Mouse (Mus musculus): ENCODE measurements around the gene Atxn1. TPM values are rescaled to one million over a fixed set of nuclear protein-coding genes. Genes with fewer than 3 reads are reported as not detected.
A peak's percentile ranks its signal among the peaks of the same experiment; 100 is the strongest.

The Atxn1 gene
- total RNA-seq, 1 experiment from 2014 or later = 19.8 TPM

GRCm38 (mm10) chr13:45965594-45966432 lies 1.0 kb upstream of the Atxn1 start:
- peak in 1 of 2 experiments; percentile 13; a peak in 2 of 4 replicates for ATAC-seq (replicated peaks in 1 of 2; ENCODE audit: insufficient read depth in 1 of 2, low FRiP score in 2 of 2, low TSS enrichment in 1 of 2, low read depth in 1 of 2, poor library complexity in 2 of 2, severe bottlenecking in 2 of 2)

GRCm38 (mm10) chr13:45964331-45964852 lies 416 bp downstream of the Atxn1 start:
- no peak for ATAC-seq (replicated peaks in 1 of 2; ENCODE audit: insufficient read depth in 1 of 2, low FRiP score in 2 of 2, low TSS enrichment in 1 of 2, low read depth in 1 of 2, poor library complexity in 2 of 2, severe bottlenecking in 2 of 2)

- ATAC-seq (replicated peaks in 1 of 2; ENCODE audit: insufficient read depth in 1 of 2, low FRiP score in 2 of 2, low TSS enrichment in 1 of 2, low read depth in 1 of 2, poor library complexity in 2 of 2, severe bottlenecking in 2 of 2) = peak in 1 of 2 experiments; percentile 38; a peak in 2 of 4 replicates
These were observed 1.1 kb downstream of the Atxn1 start for GRCm38 (mm10) chr13:45963497-45964330.

- no peak for ATAC-seq (replicated peaks in 1 of 2; ENCODE audit: insufficient read depth in 1 of 2, low FRiP score in 2 of 2, low TSS enrichment in 1 of 2, low read depth in 1 of 2, poor library complexity in 2 of 2, severe bottlenecking in 2 of 2)
These were observed 2.0 kb downstream of the Atxn1 start for GRCm38 (mm10) chr13:45962776-45963175.

- ATAC-seq (replicated peaks in 1 of 2; ENCODE audit: insufficient read depth in 1 of 2, low FRiP score in 2 of 2, low TSS enrichment in 1 of 2, low read depth in 1 of 2, poor library complexity in 2 of 2, severe bottlenecking in 2 of 2) = no peak
These were observed 2.8 kb downstream of the Atxn1 start for GRCm38 (mm10) chr13:45961871-45962630.

- ATAC-seq (replicated peaks in 1 of 2; ENCODE audit: insufficient read depth in 1 of 2, low FRiP score in 2 of 2, low TSS enrichment in 1 of 2, low read depth in 1 of 2, poor library complexity in 2 of 2, severe bottlenecking in 2 of 2) = no peak
These were observed 4.4 kb downstream of the Atxn1 start for GRCm38 (mm10) chr13:45960311-45960965.

GRCm38 (mm10) chr13:45958306-45958705 lies 6.5 kb downstream of the Atxn1 start:
- no peak for ATAC-seq (replicated peaks in 1 of 2; ENCODE audit: insufficient read depth in 1 of 2, low FRiP score in 2 of 2, low TSS enrichment in 1 of 2, low read depth in 1 of 2, poor library complexity in 2 of 2, severe bottlenecking in 2 of 2)

GRCm38 (mm10) chr13:45957629-45958028 lies 7.2 kb downstream of the Atxn1 start:
- no peak for ATAC-seq (replicated peaks in 1 of 2; ENCODE audit: insufficient read depth in 1 of 2, low FRiP score in 2 of 2, low TSS enrichment in 1 of 2, low read depth in 1 of 2, poor library complexity in 2 of 2, severe bottlenecking in 2 of 2)

- ATAC-seq (replicated peaks in 1 of 2; ENCODE audit: insufficient read depth in 1 of 2, low FRiP score in 2 of 2, low TSS enrichment in 1 of 2, low read depth in 1 of 2, poor library complexity in 2 of 2, severe bottlenecking in 2 of 2) = no peak
These were observed 8.5 kb downstream of the Atxn1 start for GRCm38 (mm10) chr13:45956287-45956686.

- ATAC-seq (replicated peaks in 1 of 2; ENCODE audit: insufficient read depth in 1 of 2, low FRiP score in 2 of 2, low TSS enrichment in 1 of 2, low read depth in 1 of 2, poor library complexity in 2 of 2, severe bottlenecking in 2 of 2) = 0 out of 4 replicates have a peak, but pooled peaks of 1 of the 2 experiments have one; percentile 39
These were observed 9.3 kb downstream of the Atxn1 start for GRCm38 (mm10) chr13:45955370-45956055.

- ATAC-seq (replicated peaks in 1 of 2; ENCODE audit: insufficient read depth in 1 of 2, low FRiP score in 2 of 2, low TSS enrichment in 1 of 2, low read depth in 1 of 2, poor library complexity in 2 of 2, severe bottlenecking in 2 of 2) = no peak
These were observed 11.7 kb downstream of the Atxn1 start for GRCm38 (mm10) chr13:45953098-45953497.

GRCm38 (mm10) chr13:45951071-45951645 lies 13.7 kb downstream of the Atxn1 start:
- ATAC-seq (replicated peaks in 1 of 2; ENCODE audit: insufficient read depth in 1 of 2, low FRiP score in 2 of 2, low TSS enrichment in 1 of 2, low read depth in 1 of 2, poor library complexity in 2 of 2, severe bottlenecking in 2 of 2) = no peak

- no peak; a peak in 1 of 4 replicates for ATAC-seq (replicated peaks in 1 of 2; ENCODE audit: insufficient read depth in 1 of 2, low FRiP score in 2 of 2, low TSS enrichment in 1 of 2, low read depth in 1 of 2, poor library complexity in 2 of 2, severe bottlenecking in 2 of 2)
These were observed 14.4 kb downstream of the Atxn1 start for GRCm38 (mm10) chr13:45950355-45950861.

- no peak for ATAC-seq (replicated peaks in 1 of 2; ENCODE audit: insufficient read depth in 1 of 2, low FRiP score in 2 of 2, low TSS enrichment in 1 of 2, low read depth in 1 of 2, poor library complexity in 2 of 2, severe bottlenecking in 2 of 2)
These were observed 18.7 kb downstream of the Atxn1 start for GRCm38 (mm10) chr13:45946136-45946535.

- no peak for ATAC-seq (replicated peaks in 1 of 2; ENCODE audit: insufficient read depth in 1 of 2, low FRiP score in 2 of 2, low TSS enrichment in 1 of 2, low read depth in 1 of 2, poor library complexity in 2 of 2, severe bottlenecking in 2 of 2)
These were observed 22.5 kb downstream of the Atxn1 start for GRCm38 (mm10) chr13:45942337-45942736.

GRCm38 (mm10) chr13:45940714-45941113 lies 24.1 kb downstream of the Atxn1 start:
- no peak for ATAC-seq (replicated peaks in 1 of 2; ENCODE audit: insufficient read depth in 1 of 2, low FRiP score in 2 of 2, low TSS enrichment in 1 of 2, low read depth in 1 of 2, poor library complexity in 2 of 2, severe bottlenecking in 2 of 2)

Measured in hematopoietic stem cell, adult 5-6 weeks (primary cell).